Mouse (Mus musculus): ENCODE measurements around the gene Ssr3. TPM values are rescaled to one million over a fixed set of nuclear protein-coding genes. Genes with fewer than 3 reads are reported as not detected.

Ssr3 gene
- polyA plus RNA-seq, 1 experiment from 2014 or later = 161 TPM

- no peak for ATAC-seq
- Histone ChIP-seq H3K27me3 (no peaks in the 10 kb centered on the region), H3K36me3 (ENCODE audit: poor library complexity, severe bottlenecking) (no peaks in the 10 kb centered on the region), H3K4me2 (no peak overlapping the region), H3K4me3 (no peak overlapping the region), H3K4me1 (no peaks in the 10 kb centered on the region), H3K27ac (no peak overlapping the region), H3K9ac (no peak overlapping the region), H3K9me3 (replicated peaks) (no peaks in the 10 kb centered on the region)
- WGBS = 84% methylated on average over 5 of the region's 5 CpGs
Observed at GRCm38 (mm10) chr3:65340173-65340951, 52.1 kb downstream of the Ssr3 start.

- Histone ChIP-seq H3K27me3 (no peaks in the 10 kb centered on the region), H3K9me3 (replicated peaks) (no peaks in the 10 kb centered on the region), H3K27ac (no peak overlapping the region), H3K9ac (no peak overlapping the region), H3K4me3 (no peak overlapping the region), H3K36me3 (ENCODE audit: poor library complexity, severe bottlenecking) (no peaks in the 10 kb centered on the region), H3K4me1 (no peaks in the 10 kb centered on the region), H3K4me2 (no peak overlapping the region)
- no peak for ATAC-seq
- WGBS = 92% methylated on average over 10 of the region's 10 CpGs
Observed at GRCm38 (mm10) chr3:65337835-65338464, 54.5 kb downstream of the Ssr3 start.

Other genes starting within 250 kb of the Ssr3 start
- 28.1 and 29.1 TPM in 2 replicates for gene Tiparp, start 135.8 kb upstream of the Ssr3 start, polyA plus RNA-seq (2015; fragmentation: Nextera tagmentation; extraction: Ambion mirVana)